Mouse (Mus musculus) C2C12 (cell line): Measurements from ENCODE around the gene Usp36. TPM values are rescaled to one million over a fixed set of nuclear protein-coding genes. Genes with fewer than 3 reads are reported as not detected.

Source experiments
- H3K27me3 ChIP-seq: one replicate; pipeline ENCODE4 v1.6.1; 2011; ENCODE audit not compliant: control insufficient read depth, insufficient read depth, insufficient read length
- H3K36me3 ChIP-seq: one replicate; pipeline ENCODE4 v1.6.1; 2011; ENCODE audit not compliant: control insufficient read depth, insufficient read depth
- H3K4me3 ChIP-seq: one replicate; pipeline ENCODE4 v1.5.1; 2011; ENCODE audit warnings: mild to moderate bottlenecking, control low read depth; ENCODE audit not compliant: poor library complexity, insufficient read depth, severe bottlenecking
- H3K79me2 ChIP-seq: one replicate; pipeline ENCODE4 v1.6.1; 2011; ENCODE audit not compliant: control insufficient read depth, insufficient read depth
- H3K79me3 ChIP-seq: one replicate; pipeline ENCODE4 v1.6.1; 2011; ENCODE audit warnings: low read depth, control low read depth
- H3ac ChIP-seq: one replicate; pipeline ENCODE3; 2011; ENCODE audit warnings: low read depth; ENCODE audit not compliant: control insufficient read depth, insufficient read length
- CEBPB ChIP-seq: IDR thresholded peaks from one replicate; pipeline ENCODE4 v1.6.1; 2011; ENCODE audit warnings: low read depth, mild to moderate bottlenecking, control low read depth, moderate library complexity
- CTCF ChIP-seq: IDR thresholded peaks from one replicate; pipeline ENCODE4 v1.5.1; 2011; ENCODE audit not compliant: control insufficient read depth, insufficient read depth, insufficient read length
- FOSL1 ChIP-seq: IDR thresholded peaks from one replicate; pipeline ENCODE4 v1.8.0; 2011; ENCODE audit warnings: mild to moderate bottlenecking, low read length; ENCODE audit not compliant: poor library complexity, insufficient read depth, severe bottlenecking
- MAX ChIP-seq: IDR thresholded peaks from one replicate; pipeline ENCODE4 v1.6.1; 2011; ENCODE audit warnings: mild to moderate bottlenecking, control low read depth
- MYOD1 ChIP-seq: IDR thresholded peaks from one replicate; pipeline ENCODE4 v1.6.1; 2011; ENCODE audit warnings: low read depth; ENCODE audit not compliant: control insufficient read depth, insufficient read length
- MYOG ChIP-seq: IDR thresholded peaks from one replicate; pipeline ENCODE4 v1.6.1; 2011; ENCODE audit not compliant: control insufficient read depth, insufficient read length; ENCODE audit errors: extremely low read depth
- USF1 ChIP-seq: IDR thresholded peaks from one replicate; pipeline ENCODE4 v1.6.1; 2011; ENCODE audit warnings: low read depth, mild to moderate bottlenecking, control low read depth, moderate library complexity
- polyA plus RNA-seq: library from polyadenylated mRNA; unstranded; fragments of >200 nt; fragmentation: generic; extraction: Trizol; gene quantifications from one replicate; pipeline ENCODE4 v1.2.1, GENCODE M21; 2012; ENCODE audit warnings: missing spikeins

Usp36 gene
- polyA plus RNA-seq, 1 experiment = 14.8 TPM

- peaks cover 74% of the 10 kb centered on the region for H3K36me3 ChIP-seq
- TF ChIP-seq CTCF = no peak
- TF ChIP-seq CEBPB = no peak
- no peak overlapping the region for H3K4me3 ChIP-seq
- peaks cover 72% of the 10 kb centered on the region for H3K79me2 ChIP-seq
- H3K27me3 ChIP-seq = no peaks in the 10 kb centered on the region
- peaks cover 48% of the 10 kb centered on the region for H3K79me3 ChIP-seq
- H3ac ChIP-seq = no peak overlapping the region
Measured at GRCm38 (mm10) chr11:118285791-118286190, 4.3 kb downstream of the Usp36 start.

GRCm38 (mm10) chr11:118280218-118280617 lies 9.8 kb downstream of the Usp36 start:
- TF ChIP-seq MYOG (no peak), FOSL1 (no peak), USF1 (no peak), MYOD1 (no peak), CEBPB (no peak), CTCF (no peak)

GRCm38 (mm10) chr11:118276328-118276727 lies 13.7 kb downstream of the Usp36 start:
- no peak for TF ChIP-seq MYOD1
- TF ChIP-seq CTCF = no peak
- H3K27me3 ChIP-seq = no peaks in the 10 kb centered on the region
- H3K79me2 ChIP-seq = peaks cover 30% of the 10 kb centered on the region
- H3K4me3 ChIP-seq = no peak overlapping the region
- H3K79me3 ChIP-seq = peaks cover 2% of the 10 kb centered on the region
- H3K36me3 ChIP-seq = peaks cover 95% of the 10 kb centered on the region
- no peak overlapping the region for H3ac ChIP-seq

More at GRCm38 (mm10) chr11:118280218-118280617, 9.8 kb downstream of the Usp36 start:
- Histone ChIP-seq H3K79me3 (peaks cover 12% of the 10 kb centered on the region), H3K4me3 (no peak overlapping the region), H3K79me2 (peaks cover 52% of the 10 kb centered on the region), H3K27me3 (no peaks in the 10 kb centered on the region), H3K36me3 (peaks cover 97% of the 10 kb centered on the region), H3ac (no peak overlapping the region)

DNA sequence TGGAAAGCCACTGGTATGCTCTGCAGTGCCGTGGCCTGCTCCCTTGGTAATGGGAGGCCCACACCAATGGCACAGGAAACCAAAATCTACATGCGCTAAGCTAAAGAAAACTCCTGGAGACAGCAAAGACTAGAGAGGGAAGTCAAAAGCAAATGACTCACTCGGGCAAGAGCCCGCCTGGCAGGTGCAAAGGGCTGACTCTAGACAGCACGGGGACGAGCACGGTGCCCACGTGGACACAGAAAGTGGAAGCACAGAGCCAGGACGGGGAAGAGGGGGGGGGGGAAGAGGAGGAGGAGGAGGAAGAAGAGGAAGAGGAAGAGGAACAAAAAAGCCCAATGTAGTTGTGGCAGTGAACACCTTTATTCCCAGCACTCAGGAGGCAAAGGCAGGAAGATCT lies 15.0 kb downstream of the Usp36 start:
- Histone ChIP-seq H3K36me3 (peaks cover 94% of the 10 kb centered on the region), H3K27me3 (no peaks in the 10 kb centered on the region), H3K4me3 (no peak overlapping the region), H3K79me3 (peaks cover 2% of the 10 kb centered on the region), H3K79me2 (peaks cover 27% of the 10 kb centered on the region), H3ac (no peak overlapping the region)
- TF ChIP-seq CTCF (no peak), FOSL1 (no peak), MYOG (no peak), MAX (no peak), USF1 (no peak), MYOD1 (no peak), CEBPB (no peak)

- Histone ChIP-seq H3K79me3 (peaks cover 2% of the 10 kb centered on the region), H3K79me2 (peaks cover 16% of the 10 kb centered on the region), H3K36me3 (peaks cover 94% of the 10 kb centered on the region), H3K4me3 (no peak overlapping the region), H3ac (no peak overlapping the region), H3K27me3 (no peaks in the 10 kb centered on the region)
- TF ChIP-seq FOSL1 (no peak), MYOG (no peak), MYOD1 (no peak), CEBPB (no peak), USF1 (no peak), MAX (no peak), CTCF (no peak)
Measured at GRCm38 (mm10) chr11:118269827-118270226, 20.2 kb downstream of the Usp36 start.

DNA sequence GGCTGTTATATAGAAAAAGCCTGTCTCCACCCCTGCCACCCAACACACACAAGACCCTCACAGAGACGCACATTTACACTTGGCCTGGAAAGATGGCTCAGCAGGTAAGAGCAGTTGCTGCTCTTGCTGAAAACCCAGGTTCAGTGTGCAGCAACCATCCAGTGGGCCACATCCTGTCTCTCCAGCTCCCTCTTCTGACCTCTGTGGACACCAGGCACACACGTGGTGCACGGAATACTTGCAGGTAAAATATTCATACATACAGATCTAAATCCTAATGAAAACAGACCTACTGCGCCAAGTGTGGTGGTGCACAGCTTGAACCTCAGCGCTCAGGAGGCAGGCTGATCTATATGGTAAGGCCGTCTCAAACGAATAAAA lies 23.4 kb downstream of the Usp36 start:
- peaks cover 2% of the 10 kb centered on the region for H3K79me3 ChIP-seq
- no peak overlapping the region for H3K4me3 ChIP-seq
- H3ac ChIP-seq = no peak overlapping the region
- H3K36me3 ChIP-seq = peaks cover 94% of the 10 kb centered on the region
- TF ChIP-seq MAX = no peak
- no peak for TF ChIP-seq CEBPB
- no peak for TF ChIP-seq MYOG
- TF ChIP-seq MYOD1 = no peak
- no peak for TF ChIP-seq FOSL1
- TF ChIP-seq USF1 = no peak
- TF ChIP-seq CTCF = no peak
- H3K27me3 ChIP-seq = no peaks in the 10 kb centered on the region
- peaks cover 16% of the 10 kb centered on the region for H3K79me2 ChIP-seq

GRCm38 (mm10) chr11:118266044-118266665 lies 23.9 kb downstream of the Usp36 start:
- no peak overlapping the region for H3ac ChIP-seq
- H3K36me3 ChIP-seq = peaks cover 97% of the 10 kb centered on the region
- H3K79me2 ChIP-seq = peaks cover 16% of the 10 kb centered on the region
- H3K79me3 ChIP-seq = peaks cover 2% of the 10 kb centered on the region
- no peak overlapping the region for H3K4me3 ChIP-seq
- TF ChIP-seq MYOD1 = no peak
- TF ChIP-seq MAX = no peak
- H3K27me3 ChIP-seq = no peaks in the 10 kb centered on the region
